Mouse (Mus musculus) MN1 (cell line): ENCODE data around the gene Dus1l.
A peak's percentile ranks its signal among the peaks of the same experiment; 100 is the strongest.
"Not testable (repeated sequence)": the region's sequence is repeated elsewhere in the genome, so short reads cannot be mapped to it uniquely, and the experiment has no call there.

Experiments used
- DNase-seq: peaks from one replicate; pipeline ENCODE4 v3.0.0-alpha.2; 2016; ENCODE audit warnings: low spot score

Gene Dus1l

GRCm38 (mm10) chr11:120819556-120819955 lies 23.4 kb upstream of the Dus1l start:
- no peak for DNase-seq

- DNase-seq = no peak
Observed at GRCm38 (mm10) chr11:120818251-120818650, 22.0 kb upstream of the Dus1l start.

GRCm38 (mm10) chr11:120817358-120817757 lies 21.2 kb upstream of the Dus1l start:
- no peak for DNase-seq

GRCm38 (mm10) chr11:120812068-120812467 lies 15.9 kb upstream of the Dus1l start:
- DNase-seq = no peak

GRCm38 (mm10) chr11:120808010-120808409 lies 11.8 kb upstream of the Dus1l start:
- DNase-seq = no peak

- no peak for DNase-seq
Observed at GRCm38 (mm10) chr11:120805375-120806298, 9.4 kb upstream of the Dus1l start.

- DNase-seq = no peak
Observed at GRCm38 (mm10) chr11:120804769-120805168, 8.6 kb upstream of the Dus1l start.

- DNase-seq = no peak
Observed at GRCm38 (mm10) chr11:120804274-120804673, 8.1 kb upstream of the Dus1l start.

- DNase-seq = peak; percentile 96
Observed at GRCm38 (mm10) chr11:120800061-120800904, 4.1 kb upstream of the Dus1l start.

GRCm38 (mm10) chr11:120799316-120799890 lies 3.2 kb upstream of the Dus1l start:
- no peak for DNase-seq

- no peak for DNase-seq
Observed at GRCm38 (mm10) chr11:120798244-120798643, 2.0 kb upstream of the Dus1l start.

GRCm38 (mm10) chr11:120796614-120796946 lies 377 bp upstream of the Dus1l start:
- DNase-seq = no peak

- DNase-seq = no peak
Observed at GRCm38 (mm10) chr11:120792652-120793051, 3.6 kb downstream of the Dus1l start.

GRCm38 (mm10) chr11:120789810-120790209 lies 6.4 kb downstream of the Dus1l start:
- no peak for DNase-seq

GRCm38 (mm10) chr11:120789355-120789754 lies 6.8 kb downstream of the Dus1l start:
- no peak for DNase-seq

GRCm38 (mm10) chr11:120788460-120788859 lies 7.7 kb downstream of the Dus1l start:
- not testable (repeated sequence) for DNase-seq

GRCm38 (mm10) chr11:120785145-120785544 lies 11.1 kb downstream of the Dus1l start:
- DNase-seq = no peak

GRCm38 (mm10) chr11:120784064-120784791 lies 12.0 kb downstream of the Dus1l start, which contains the start of the genes Rfng and Gps1:
Gene Rfng, minus strand, starts transcription at chr11:120784207.
Gene Gps1, plus strand, starts transcription at chr11:120784272.
- DNase-seq = peak; percentile 82

GRCm38 (mm10) chr11:120783426-120784063 lies 12.7 kb downstream of the Dus1l start:
- DNase-seq = no peak

- DNase-seq = not testable (repeated sequence)
Observed at GRCm38 (mm10) chr11:120781361-120781760, 14.8 kb downstream of the Dus1l start.

- DNase-seq = no peak
Observed at GRCm38 (mm10) chr11:120779876-120780275, 16.3 kb downstream of the Dus1l start.
